Comparison of ENCODE assay signal across 8 mouse cellular contexts in genomic region chr15:99092870-99093269, GRCm38 (mm10). TPM values are rescaled to one million over a fixed set of nuclear protein-coding genes. Genes with fewer than 3 reads are reported as not detected.
A peak's percentile ranks its signal among the peaks of the same experiment; 100 is the strongest.
DNase-seq lines count a peak whose midpoint lies in the region; ATAC-seq and TF ChIP-seq lines count a peak whose summit lies in the region.

Gene Dnajc22 (plus strand): TSS chr15:99093170.

- no peaks in the 10 kb centered on the region for H3K36me3 ChIP-seq in kidney, postnatal 0 days (ENCODE audit: insufficient read depth, low read length)
- no peaks in the 10 kb centered on the region for H3K36me3 ChIP-seq in embryonic facial prominence, embryonic 14.5 days (ENCODE audit: control insufficient read depth, insufficient read depth, low read length)
- no peaks in the 10 kb centered on the region for H3K36me3 ChIP-seq in intestine, postnatal 0 days (ENCODE audit: control insufficient read depth, insufficient read depth)
- no peaks in the 10 kb centered on the region for H3K36me3 ChIP-seq in neural tube, embryonic 12.5 days

- H3K4me3 ChIP-seq in kidney, postnatal 0 days (replicated peaks; ENCODE audit: low read depth, low read length): peak within 1 kb of the TSS; percentile 42
- H3K4me3 ChIP-seq in embryonic facial prominence, embryonic 14.5 days (ENCODE audit: low read depth, low read length): peak within 1 kb of the TSS; percentile 41
- H3K4me3 ChIP-seq in intestine, postnatal 0 days (ENCODE audit: low read depth, low read length): peak within 1 kb of the TSS; percentile 46
- H3K4me3 ChIP-seq in neural tube, embryonic 12.5 days: peak within 1 kb of the TSS; percentile 23

- H3K9me3 ChIP-seq in kidney, postnatal 0 days (replicated peaks; ENCODE audit: low read length): no peaks in the 10 kb centered on the region
- no peaks in the 10 kb centered on the region for H3K9me3 ChIP-seq in embryonic facial prominence, embryonic 14.5 days (ENCODE audit: control insufficient read depth, low read length)
- H3K9me3 ChIP-seq in intestine, postnatal 0 days (ENCODE audit: control insufficient read depth): no peaks in the 10 kb centered on the region
- H3K9me3 ChIP-seq in neural tube, embryonic 12.5 days: no peaks in the 10 kb centered on the region

- peaks cover 17% of the 10 kb centered on the region for H3K27me3 ChIP-seq in kidney, postnatal 0 days (ENCODE audit: insufficient read depth, low read length)
- H3K27me3 ChIP-seq in embryonic facial prominence, embryonic 14.5 days (replicated peaks; ENCODE audit: control insufficient read depth, insufficient read depth, low read length): peaks cover 97% of the 10 kb centered on the region
- peaks cover 83% of the 10 kb centered on the region for H3K27me3 ChIP-seq in intestine, postnatal 0 days (replicated peaks; ENCODE audit: control insufficient read depth, insufficient read depth, low read length)
- peaks cover 75% of the 10 kb centered on the region for H3K27me3 ChIP-seq in neural tube, embryonic 12.5 days (replicated peaks)

- 64% methylated on average over 8 of the region's 8 CpGs for whole genome bisulfite sequencing in kidney, postnatal 0 days
- 24% methylated on average over 8 of the region's 8 CpGs for WGBS in embryonic facial prominence, embryonic 14.5 days
- WGBS in intestine, postnatal 0 days: 78% methylated on average over 8 of the region's 8 CpGs
- 16% methylated on average over 8 of the region's 8 CpGs for WGBS in neural tube, embryonic 12.5 days

- TF ChIP-seq CTCF in kidney, postnatal 0 days (IDR thresholded peaks at IDR 0.05; ENCODE audit: low read depth): no peak
- TF ChIP-seq CTCF in intestine, postnatal 0 days (IDR thresholded peaks at IDR 0.05; ENCODE audit: low read depth): no peak

- no peak for DNase-seq in kidney, postnatal 0 days (ENCODE audit: low spot score)
- DNase-seq in kidney, postnatal 25 days: no peak
- DNase-seq in embryonic facial prominence, embryonic 14.5 days (ENCODE audit: low spot score): no peak
- DNase-seq in right cerebral cortex, postnatal 14 days: no peak
- no peak for DNase-seq in B cell, adult 2 months

- H3K27ac ChIP-seq in kidney, postnatal 0 days: no peak within 1 kb of the TSS; the same call in 1 of the 2 replicates
- H3K27ac ChIP-seq in embryonic facial prominence, embryonic 14.5 days (replicated peaks; ENCODE audit: low read depth, low read length): no peak within 1 kb of the TSS
- H3K27ac ChIP-seq in intestine, postnatal 0 days (ENCODE audit: low read depth, low read length): no peak within 1 kb of the TSS
- 0 out of 2 replicates have a peak within 1 kb of the TSS, but pooled peaks have one; percentile 21 for H3K27ac ChIP-seq in neural tube, embryonic 12.5 days

- peaks cover 34% of the 10 kb centered on the region for H3K4me1 ChIP-seq in kidney, postnatal 0 days (replicated peaks; ENCODE audit: insufficient read depth, low read length)
- peaks cover 22% of the 10 kb centered on the region for H3K4me1 ChIP-seq in embryonic facial prominence, embryonic 14.5 days (ENCODE audit: control insufficient read depth, insufficient read depth, low read length)
- H3K4me1 ChIP-seq in intestine, postnatal 0 days (replicated peaks; ENCODE audit: control insufficient read depth, insufficient read depth, low read length): peaks cover 7% of the 10 kb centered on the region; the same call in 1 of the 2 replicates
- H3K4me1 ChIP-seq in neural tube, embryonic 12.5 days: peaks cover 71% of the 10 kb centered on the region

- peak within 1 kb of the TSS; percentile 90 for H3K4me2 ChIP-seq in kidney, postnatal 0 days (ENCODE audit: low read length)
- peak within 1 kb of the TSS; percentile 77 for H3K4me2 ChIP-seq in embryonic facial prominence, embryonic 14.5 days (ENCODE audit: low read depth, low read length)
- H3K4me2 ChIP-seq in intestine, postnatal 0 days (replicated peaks; ENCODE audit: low read depth): peak within 1 kb of the TSS; percentile 77
- peak within 1 kb of the TSS; percentile 69 for H3K4me2 ChIP-seq in neural tube, embryonic 12.5 days (replicated peaks)

- peak within 1 kb of the TSS; percentile 49; the same call in 1 of the 2 replicates for H3K9ac ChIP-seq in kidney, postnatal 0 days (ENCODE audit: low read depth, low read length)
- H3K9ac ChIP-seq in embryonic facial prominence, embryonic 14.5 days (ENCODE audit: low read depth, low read length): peak within 1 kb of the TSS; percentile 39
- 0 out of 2 replicates have a peak within 1 kb of the TSS, but pooled peaks have one; percentile 23 for H3K9ac ChIP-seq in intestine, postnatal 0 days (ENCODE audit: low read depth, low read length)
- peak within 1 kb of the TSS; percentile 41 for H3K9ac ChIP-seq in neural tube, embryonic 12.5 days

- no peak for ATAC-seq in kidney, postnatal 0 days (replicated peaks; ENCODE audit: low FRiP score, low read depth)
- ATAC-seq in embryonic facial prominence, embryonic 14.5 days (ENCODE audit: low read depth): no peak
- no peak for ATAC-seq in intestine, postnatal 0 days
- ATAC-seq in neural tube, embryonic 12.5 days (ENCODE audit: low FRiP score, low read depth): no peak
- ATAC-seq in activated CD4-positive, CD25-positive, alpha-beta regulatory T cell, adult 4 months: no peak

RNA-seq across cellular contexts. Expression of gene Dnajc22, which starts in this region (rescaled TPM):
- polyA plus RNA-seq in kidney, postnatal 0 days (2015; fragmentation: Nextera tagmentation; extraction: Ambion mirVana): 8.8 TPM in 2 replicates
- 0.38 TPM in 1 of 2 replicates, not detected in the other for polyA plus RNA-seq in embryonic facial prominence, embryonic 14.5 days (2014; fragmentation: Nextera tagmentation; extraction: Ambion mirVana)
- polyA plus RNA-seq in intestine, postnatal 0 days (2015; fragmentation: Nextera tagmentation; extraction: Ambion mirVana): 52.9 and 55.7 TPM in 2 replicates
- polyA plus RNA-seq in neural tube, embryonic 12.5 days (2016; fragmentation: Nextera tagmentation; extraction: Ambion mirVana): 0.70 and 1.1 TPM in 2 replicates
- polyA plus RNA-seq in activated CD4-positive, CD25-positive, alpha-beta regulatory T cell, adult 4 months (2017; shearing (Covaris generic)): not detected
